Mouse (Mus musculus) kidney, postnatal 0 days (tissue): ENCODE measurements around the gene Sfxn2. TPM values are rescaled to one million over a fixed set of nuclear protein-coding genes. Genes with fewer than 3 reads are reported as not detected.

Experiments used
- ATAC-seq: fragments of 200-750 bp; cut with Nextera tagmentation; replicated peaks from 2 replicates; pipeline ENCODE4 v1.8.0; 2017; ENCODE audit warnings: low read depth, moderate number of reproducible peaks, moderate TSS enrichment, moderate library complexity; ENCODE audit not compliant: low FRiP score
- DNase-seq: peaks from one replicate; pipeline ENCODE4 v3.0.0-alpha.2; 2016; ENCODE audit warnings: low spot score
- H3K27ac ChIP-seq: fragments of 300-500 bp; sonication (generic); 2 replicates; pipeline ENCODE4 v1.5.1; 2014; ENCODE audit warnings: mild to moderate bottlenecking
- H3K27me3 ChIP-seq: fragments of 300-500 bp; sonication (generic); 2 replicates; pipeline ENCODE4 v1.6.1; 2014; ENCODE audit warnings: low read length, mixed read lengths; ENCODE audit not compliant: insufficient read depth
- H3K36me3 ChIP-seq: fragments of 300-500 bp; sonication (generic); 2 replicates; pipeline ENCODE4 v1.6.1; 2014; ENCODE audit warnings: low read length, mixed read lengths; ENCODE audit not compliant: insufficient read depth
- H3K4me1 ChIP-seq: fragments of 300-500 bp; sonication (generic); replicated peaks from 2 replicates; pipeline ENCODE4 v1.6.1; 2014; ENCODE audit warnings: antibody characterized with exemption, low read length, mixed read lengths; ENCODE audit not compliant: insufficient read depth
- H3K4me2 ChIP-seq: fragments of 300-500 bp; sonication (generic); 2 replicates; pipeline ENCODE4 v1.6.1; 2014; ENCODE audit warnings: mild to moderate bottlenecking, low read length, moderate library complexity, mixed read lengths
- H3K4me3 ChIP-seq: fragments of 300-500 bp; sonication (generic); replicated peaks from 2 replicates; pipeline ENCODE4 v1.5.1; 2014; ENCODE audit warnings: low read depth, low read length
- H3K9ac ChIP-seq: fragments of 300-500 bp; sonication (generic); 2 replicates; pipeline ENCODE4 v1.6.1; 2014; ENCODE audit warnings: low read depth, low read length
- H3K9me3 ChIP-seq: fragments of 300-500 bp; sonication (generic); replicated peaks from 2 replicates; pipeline ENCODE4 v1.6.1; 2016; ENCODE audit warnings: low read length, inconsistent platforms, mixed read lengths
- CTCF ChIP-seq: IDR thresholded peaks from 2 replicates; pipeline ENCODE4 v1.5.1; 2016; ENCODE audit warnings: antibody characterized with exemption, low read depth, mild to moderate bottlenecking, moderate library complexity
- WGBS: fragments of 180-500 bp; shearing (Covaris S2); extraction: QIAGEN DNeasy Blood & Tissue Kit; methylation state at CpG from one replicate; pipeline ENCODE4 v1.1.7; 2014; 5-methylcytosine and 5-hydroxymethylcytosine counted together
- polyA plus RNA-seq: library from polyadenylated mRNA; unstranded; fragments of >200 nt; fragmentation: Nextera tagmentation; extraction: Ambion mirVana; gene quantifications from 2 replicates; pipeline ENCODE4 v1.2.1, GENCODE M21; 2015

The Sfxn2 gene
- polyA plus RNA-seq, 1 experiment from 2014 or later, result 47.1 TPM

DNA sequence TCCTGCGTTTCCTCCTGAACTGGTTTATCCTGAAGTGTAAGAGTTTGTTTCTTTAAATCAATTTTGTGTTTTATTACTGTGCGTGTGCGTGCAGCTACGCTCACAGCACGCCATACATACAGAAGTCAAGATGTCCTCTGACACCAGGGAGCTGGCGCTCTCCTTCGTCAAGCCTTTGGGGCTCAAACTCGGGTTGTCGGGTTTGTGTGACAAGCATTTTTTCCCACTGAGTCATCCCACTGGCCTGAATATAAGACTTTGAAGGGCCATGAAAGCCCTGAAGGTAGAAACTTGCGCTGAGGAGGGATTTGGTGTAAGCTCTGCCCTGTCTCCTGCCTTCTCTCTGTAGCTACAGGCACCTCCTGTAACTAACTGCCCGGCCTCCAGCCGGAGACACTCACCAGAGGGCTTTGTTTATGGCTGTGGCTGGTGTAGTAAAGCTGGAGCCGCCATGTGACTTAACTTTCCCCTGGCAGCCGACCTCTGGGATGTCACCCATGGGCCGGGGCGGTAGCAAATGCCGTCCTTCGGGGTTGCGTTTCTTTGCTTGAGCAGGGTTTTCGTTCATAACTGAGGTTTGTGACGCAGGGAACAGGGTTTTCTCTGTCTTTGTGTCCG lies 69.1 kb downstream of the Sfxn2 start:
- TF ChIP-seq CTCF, result no peak; the same call in 1 of the 2 replicates
- ATAC-seq (no peak), DNase-seq (no peak)
- Histone ChIP-seq H3K36me3 (peaks cover 4% of the 10 kb centered on the region; the same call in 1 of the 2 replicates), H3K27ac (peak overlapping the region; percentile 88), H3K4me1 (peaks cover 60% of the 10 kb centered on the region), H3K9me3 (no peaks in the 10 kb centered on the region), H3K4me2 (peak overlapping the region; percentile 8; the same call in 1 of the 2 replicates), H3K9ac (0 out of 2 replicates have a peak overlapping the region, but pooled peaks have one; percentile 43), H3K4me3 (no peak overlapping the region), H3K27me3 (no peaks in the 10 kb centered on the region)
- WGBS, result 49% methylated on average over 22 of the region's 22 CpGs

DNA sequence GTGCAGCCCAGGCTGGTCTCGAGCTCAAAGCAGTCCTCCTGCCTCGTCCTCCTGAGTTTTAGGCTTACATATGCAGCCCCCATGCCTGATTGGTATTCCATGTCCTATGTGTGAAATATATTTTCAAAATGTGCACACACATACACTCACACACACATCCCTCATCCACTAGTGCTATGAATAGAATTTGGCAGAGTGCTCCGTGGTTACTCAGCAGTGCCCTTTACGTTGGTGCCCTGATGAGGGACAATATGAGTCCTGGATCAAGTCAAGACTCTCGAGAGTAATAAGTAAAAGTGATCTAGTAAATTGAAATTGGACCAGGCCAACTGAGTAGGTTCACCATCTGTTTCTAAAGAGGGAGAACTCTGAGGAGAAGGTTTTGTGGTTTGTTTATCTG lies 70.1 kb downstream of the Sfxn2 start:
- peak overlapping the region; percentile 88; the same call in 1 of the 2 replicates for H3K27ac ChIP-seq
- H3K4me2 ChIP-seq, result no peak overlapping the region
- no peak for TF ChIP-seq CTCF
- H3K4me1 ChIP-seq, result peaks cover 58% of the 10 kb centered on the region
- H3K9ac ChIP-seq, result no peak overlapping the region
- H3K36me3 ChIP-seq, result no peaks in the 10 kb centered on the region; the same call in 1 of the 2 replicates
- H3K4me3 ChIP-seq, result no peak overlapping the region
- DNase-seq (no peak), ATAC-seq (no peak)
- no peaks in the 10 kb centered on the region for H3K9me3 ChIP-seq
- 71% methylated on average over 5 of the region's 5 CpGs for WGBS
- H3K27me3 ChIP-seq, result no peaks in the 10 kb centered on the region

DNA sequence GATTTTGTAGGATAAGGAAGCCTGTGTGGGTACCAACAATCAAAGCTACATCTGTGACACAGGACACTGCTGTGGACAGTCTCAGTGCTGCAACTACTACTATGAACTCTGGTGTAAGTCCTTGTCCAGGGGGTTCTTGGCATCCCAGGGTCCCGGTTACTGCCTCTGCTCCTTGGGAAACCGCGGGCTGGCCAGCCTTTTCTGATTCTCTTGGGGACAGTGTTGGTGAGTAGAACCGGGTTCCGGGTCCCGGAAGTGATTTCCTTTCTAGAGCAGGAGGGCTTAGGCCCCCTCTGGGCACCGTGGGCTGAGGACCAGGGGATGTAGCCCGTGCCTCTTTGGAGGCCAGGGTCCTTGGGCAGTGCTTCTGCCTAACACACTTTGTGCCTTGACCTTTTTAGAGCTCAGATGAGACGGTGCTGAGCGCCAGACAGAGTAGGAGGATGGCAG lies 71.2 kb downstream of the Sfxn2 start:
- 50% methylated on average over 10 of the region's 10 CpGs for WGBS
- 0 out of 2 replicates have a peak, but pooled peaks have one; percentile 16 for ATAC-seq
- H3K9ac ChIP-seq, result 0 out of 2 replicates have a peak overlapping the region, but pooled peaks have one; percentile 18

DNA sequence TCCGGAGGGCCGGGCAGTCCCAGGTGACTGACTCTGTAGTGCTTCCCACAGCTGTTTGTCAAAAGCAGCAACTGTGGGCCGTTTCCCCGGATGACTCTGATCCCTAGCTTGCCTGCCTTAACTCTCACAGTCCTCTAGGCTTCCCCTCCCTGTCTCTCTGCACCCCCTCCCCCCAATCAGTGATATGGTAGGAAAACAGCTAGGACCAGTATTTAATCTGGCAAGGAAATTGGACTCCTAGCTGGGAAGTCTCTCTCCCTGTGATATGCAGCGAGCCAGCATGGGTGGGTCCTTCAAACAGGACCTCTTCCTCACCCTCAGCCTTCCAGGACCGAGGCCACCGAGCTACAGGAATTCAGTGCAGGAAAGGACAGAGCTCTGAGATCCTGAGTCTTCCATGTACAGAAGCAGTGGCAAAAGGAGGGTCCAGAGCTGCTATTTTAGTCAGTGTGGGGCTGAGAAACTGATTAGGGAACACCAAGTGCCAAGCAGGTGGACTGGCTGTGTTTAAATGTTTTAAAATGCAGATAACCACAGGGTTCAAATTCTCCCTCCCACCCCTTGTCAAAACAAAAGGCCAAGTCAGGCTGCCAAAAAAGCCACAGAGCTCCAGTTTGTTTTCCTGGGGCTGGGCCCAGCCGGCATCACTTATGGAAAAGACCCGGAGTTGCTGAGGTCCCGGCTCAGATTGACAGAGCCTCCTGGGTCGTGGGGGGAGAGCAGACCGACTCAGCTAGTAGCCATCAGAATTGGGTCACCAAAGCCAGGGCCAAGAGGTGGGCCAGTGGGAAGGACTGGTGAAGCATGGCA lies 71.8 kb downstream of the Sfxn2 start:
- Histone ChIP-seq H3K4me3 (no peak overlapping the region), H3K9ac (0 out of 2 replicates have a peak overlapping the region, but pooled peaks have one; percentile 18), H3K9me3 (no peaks in the 10 kb centered on the region), H3K27ac (peak overlapping the region; percentile 81), H3K4me1 (peaks cover 58% of the 10 kb centered on the region), H3K27me3 (no peaks in the 10 kb centered on the region), H3K4me2 (no peak overlapping the region), H3K36me3 (peaks cover 3% of the 10 kb centered on the region; the same call in 1 of the 2 replicates)
- 15% methylated on average over 12 of the region's 12 CpGs for WGBS
- DNase-seq, result peak; percentile 80
- 0 out of 2 replicates have a peak, but pooled peaks have one; percentile 5 for TF ChIP-seq CTCF
- 0 out of 2 replicates have a peak, but pooled peaks have one; percentile 5 for ATAC-seq

More for the DNA sequence above, 71.2 kb downstream of the Sfxn2 start:
- H3K27ac ChIP-seq, result peak overlapping the region; percentile 81
- TF ChIP-seq CTCF, result no peak
- H3K4me1 ChIP-seq, result peaks cover 58% of the 10 kb centered on the region
- H3K4me3 ChIP-seq, result no peak overlapping the region
- DNase-seq, result no peak
- H3K4me2 ChIP-seq, result no peak overlapping the region
- peaks cover 3% of the 10 kb centered on the region; the same call in 1 of the 2 replicates for H3K36me3 ChIP-seq
- no peaks in the 10 kb centered on the region for H3K27me3 ChIP-seq
- H3K9me3 ChIP-seq, result no peaks in the 10 kb centered on the region

DNA sequence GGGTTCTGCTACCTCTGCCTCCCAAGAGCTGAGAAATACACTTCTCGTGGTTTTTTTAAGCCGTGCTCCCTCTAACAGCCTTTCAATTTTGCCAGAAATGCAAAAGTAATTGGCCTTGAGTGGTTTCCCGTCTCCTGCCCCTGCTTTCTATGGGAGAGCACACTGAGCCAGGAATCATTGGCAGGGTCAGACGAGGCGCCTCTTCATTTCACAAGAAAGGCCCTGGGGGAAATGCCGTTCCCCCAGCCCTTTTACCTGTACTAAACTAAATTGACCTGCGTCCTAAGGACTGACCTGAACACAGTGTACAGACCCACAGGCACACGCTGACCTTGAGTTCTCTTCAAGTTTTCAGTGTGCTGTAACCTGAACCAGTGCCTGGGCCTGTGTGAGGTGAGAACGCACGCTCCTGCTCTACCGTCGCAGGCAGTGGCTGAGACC lies 72.9 kb downstream of the Sfxn2 start:
- H3K27me3 ChIP-seq, result no peaks in the 10 kb centered on the region
- 53% methylated on average over 12 of the region's 12 CpGs for WGBS
- H3K4me3 ChIP-seq, result no peak overlapping the region
- no peaks in the 10 kb centered on the region for H3K9me3 ChIP-seq
- H3K4me2 ChIP-seq, result no peak overlapping the region
- no peak for TF ChIP-seq CTCF
- DNase-seq (no peak), ATAC-seq (peak; percentile 65; the same call in 1 of the 2 replicates)
- peaks cover 53% of the 10 kb centered on the region for H3K4me1 ChIP-seq
- peak overlapping the region; percentile 81 for H3K27ac ChIP-seq
- peaks cover 3% of the 10 kb centered on the region; the same call in 1 of the 2 replicates for H3K36me3 ChIP-seq
- H3K9ac ChIP-seq, result no peak overlapping the region

DNA sequence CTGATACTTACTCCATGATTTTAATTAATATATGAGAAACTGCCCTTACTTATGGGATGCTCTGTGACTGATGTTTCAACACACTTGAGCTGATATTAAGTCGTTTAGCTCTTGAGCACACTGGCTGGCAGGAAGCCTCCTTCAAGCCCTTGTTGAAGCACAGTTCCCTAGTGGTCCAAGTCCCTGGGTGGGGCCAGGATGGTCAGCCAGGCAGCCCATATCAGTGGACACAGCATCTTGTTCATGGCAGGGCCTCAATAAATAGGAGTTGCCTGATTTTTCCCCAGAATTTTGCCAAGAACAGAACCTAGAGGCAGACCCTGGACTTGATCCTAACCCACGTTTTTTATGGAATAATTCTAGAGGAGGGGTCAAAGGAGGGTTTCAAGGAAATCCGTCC lies 74.1 kb downstream of the Sfxn2 start:
- no peak for TF ChIP-seq CTCF
- H3K9ac ChIP-seq, result no peak overlapping the region
- no peak for ATAC-seq
- peaks cover 6% of the 10 kb centered on the region; the same call in 1 of the 2 replicates for H3K36me3 ChIP-seq
- no peak for DNase-seq
- no peak overlapping the region for H3K4me2 ChIP-seq
- H3K4me1 ChIP-seq, result peaks cover 43% of the 10 kb centered on the region
- no peak overlapping the region for H3K4me3 ChIP-seq
- H3K27me3 ChIP-seq, result no peaks in the 10 kb centered on the region
- peak overlapping the region; percentile 81 for H3K27ac ChIP-seq
- H3K9me3 ChIP-seq, result no peaks in the 10 kb centered on the region
- 40% methylated on average over 3 of the region's 3 CpGs for WGBS

Other genes starting within 250 kb of the Sfxn2 start
- gene Psd, start 246.2 kb upstream of the Sfxn2 start, polyA plus RNA-seq, result 2.7 and 2.9 TPM in 2 replicates
- gene Fbxl15, start 245.2 kb upstream of the Sfxn2 start, polyA plus RNA-seq, result 29.9 and 33.8 TPM in 2 replicates
- 167 and 173 TPM in 2 replicates for gene Cuedc2, start 234.7 kb upstream of the Sfxn2 start, polyA plus RNA-seq
- 12.0 and 14.0 TPM in 2 replicates for gene Mfsd13a, start 232.2 kb upstream of the Sfxn2 start, polyA plus RNA-seq
- gene 2310034G01Rik, start 223.1 kb upstream of the Sfxn2 start, polyA plus RNA-seq, result 3.5 and 4.0 TPM in 2 replicates
- 100.0 and 111 TPM in 2 replicates for gene Actr1a, start 177.6 kb upstream of the Sfxn2 start, polyA plus RNA-seq
- gene Sufu, start 176.5 kb upstream of the Sfxn2 start, polyA plus RNA-seq, result 30.6 and 33.0 TPM in 2 replicates
- 27.8 and 30.5 TPM in 2 replicates for gene Trim8, start 71.7 kb upstream of the Sfxn2 start, polyA plus RNA-seq
- 96.6 and 105 TPM in 2 replicates for gene Arl3, start 167 bp upstream of the Sfxn2 start, polyA plus RNA-seq
- 35.6 and 39.9 TPM in 2 replicates for gene Wbp1l, start 25.7 kb downstream of the Sfxn2 start, polyA plus RNA-seq
- gene Cyp17a1, start 99.8 kb downstream of the Sfxn2 start, polyA plus RNA-seq, result not detected in 2 replicates
- gene Borcs7, start 116.5 kb downstream of the Sfxn2 start, polyA plus RNA-seq, result 21.3 TPM in 2 replicates
- gene As3mt, start 134.1 kb downstream of the Sfxn2 start, polyA plus RNA-seq, result 59.4 and 65.0 TPM in 2 replicates
- 11.0 and 12.0 TPM in 2 replicates for gene Cnnm2, start 188.2 kb downstream of the Sfxn2 start, polyA plus RNA-seq